Mouse (Mus musculus): Measurements from ENCODE around the gene Tcl1. TPM values are rescaled to one million over a fixed set of nuclear protein-coding genes. Genes with fewer than 3 reads are reported as not detected.
"Not testable (repeated sequence)": the region's sequence is repeated elsewhere in the genome, so short reads cannot be mapped to it uniquely, and the experiment has no call there.

The Tcl1 gene
- not detected for total RNA-seq (2021)
- long read RNA-seq, experiment 1: 0 reads
- long read RNA-seq, experiment 2: 0 reads

DNA sequence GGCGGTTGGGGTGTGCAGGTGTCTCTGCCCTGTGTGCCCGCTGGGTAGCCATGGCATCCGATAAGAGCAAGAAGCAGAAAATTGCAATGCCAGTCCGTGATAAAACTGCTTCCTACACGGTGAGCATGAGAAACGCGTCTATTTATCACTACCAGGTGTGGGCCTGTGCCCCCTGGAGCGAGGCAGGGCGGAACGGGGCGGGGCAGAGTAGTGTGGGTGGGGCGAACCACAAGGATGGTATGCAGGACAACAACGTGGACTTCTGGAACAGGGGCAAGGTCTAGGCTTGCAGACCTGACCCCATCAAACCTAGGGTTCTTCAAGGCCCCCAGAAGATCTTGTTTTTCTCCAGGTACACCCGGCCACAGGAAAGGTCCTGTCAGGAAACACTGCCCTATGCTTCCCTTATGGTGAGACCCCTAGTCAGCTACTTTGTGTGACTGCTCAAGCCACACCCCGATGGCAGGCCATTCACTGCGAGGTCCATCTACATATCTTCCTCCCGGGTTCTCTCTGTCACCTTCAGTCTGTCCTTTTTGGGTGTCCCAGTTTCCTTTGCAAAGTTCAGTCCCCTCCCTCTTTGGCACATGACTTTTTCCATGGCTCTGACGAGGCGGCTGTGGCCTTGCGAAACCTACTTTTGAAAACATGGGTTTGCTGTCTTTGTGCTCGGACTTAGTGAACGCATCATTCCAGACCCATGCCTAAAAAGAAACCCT lies at the start of gene Tcl1:
TSS of gene Tcl1 (minus strand) at position 193 of the 719 bp plus-strand sequence.
- DNase-seq (ENCODE audit: low spot score in 2 of 2): no peak

DNA sequence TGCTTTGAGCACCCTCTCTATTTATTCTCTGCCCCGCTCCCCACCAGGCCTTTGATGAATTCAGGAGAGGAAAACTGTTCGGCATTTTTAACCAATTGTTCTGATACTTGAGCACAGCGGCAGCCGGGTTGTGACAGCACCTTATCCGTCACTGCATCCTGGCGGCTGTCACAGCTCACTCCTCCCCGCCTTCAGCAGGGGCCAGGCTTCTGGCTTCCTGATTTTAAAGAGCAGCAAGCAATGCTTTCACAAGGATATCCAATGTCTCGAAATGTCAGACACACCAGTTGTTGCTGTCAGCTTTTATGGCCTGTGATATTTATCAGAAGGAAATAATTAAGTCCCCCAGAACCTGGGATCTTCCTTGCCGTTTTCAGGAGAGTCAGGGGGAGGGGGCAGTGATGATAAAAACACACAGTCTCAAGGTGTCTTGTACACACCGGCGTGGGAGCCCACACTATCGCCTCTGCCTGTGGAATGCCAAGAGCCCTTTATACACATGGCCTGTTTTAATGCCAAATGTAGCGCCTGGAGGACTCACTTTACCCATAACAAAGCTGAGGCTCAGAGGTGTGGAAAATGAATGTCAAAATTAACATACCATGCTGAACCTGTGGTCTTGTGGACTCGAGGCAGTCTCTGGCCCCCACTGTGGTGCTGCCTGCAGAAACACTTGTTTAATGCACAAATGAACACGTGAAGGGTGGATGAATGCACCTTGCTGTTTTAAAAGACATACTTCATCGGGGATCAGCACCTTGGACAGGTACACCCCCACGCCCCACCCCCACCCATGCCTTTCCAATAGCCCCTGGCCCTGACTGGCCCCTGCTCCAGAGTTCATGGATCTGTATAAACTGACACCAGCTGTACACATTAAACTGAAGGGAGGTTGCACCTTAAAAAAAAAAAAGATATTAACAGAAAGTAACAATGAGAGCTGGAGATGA lies 48.7 kb upstream of the Tcl1 start:
- DNase-seq (ENCODE audit: low spot score in 2 of 2): no peak

- no peak for DNase-seq (ENCODE audit: low spot score in 2 of 2)
These were observed 44.5 kb upstream of the Tcl1 start for GRCm38 (mm10) chr12:105267076-105267475.

- no peak for DNase-seq (ENCODE audit: low spot score in 2 of 2)
These were observed 43.5 kb upstream of the Tcl1 start for GRCm38 (mm10) chr12:105266096-105266495.

- no peak for DNase-seq (ENCODE audit: low spot score in 2 of 2)
These were observed 36.6 kb upstream of the Tcl1 start for GRCm38 (mm10) chr12:105259221-105259620.

DNA sequence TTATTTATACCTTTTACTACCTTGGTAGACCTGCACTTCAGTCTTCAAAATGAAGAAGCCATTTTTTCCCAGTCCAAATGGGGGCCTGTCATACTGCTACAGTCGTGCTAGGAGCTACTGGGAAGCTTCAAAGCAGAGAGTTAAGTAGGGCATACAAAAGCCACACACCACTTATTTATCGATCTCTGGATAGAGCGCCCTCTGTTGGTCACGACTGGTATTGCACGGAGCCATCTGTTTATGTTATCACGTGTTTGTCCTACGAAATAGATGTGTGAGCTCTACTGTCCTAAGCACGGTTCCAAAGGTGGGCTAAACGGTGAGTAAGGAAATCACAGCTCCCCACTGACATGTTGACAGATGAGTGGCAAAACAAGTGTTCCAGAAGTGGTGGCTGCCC lies 36.2 kb upstream of the Tcl1 start:
- DNase-seq (ENCODE audit: low spot score in 2 of 2): peak in 1 of 2 experiments; percentile 7

- DNase-seq (ENCODE audit: low spot score in 2 of 2): no peak
These were observed 31.2 kb upstream of the Tcl1 start for GRCm38 (mm10) chr12:105253796-105254195.

GRCm38 (mm10) chr12:105248763-105249233 lies 26.2 kb upstream of the Tcl1 start:
- no peak for DNase-seq (ENCODE audit: low spot score in 2 of 2)

GRCm38 (mm10) chr12:105239060-105239459 lies 16.5 kb upstream of the Tcl1 start:
- no peak for DNase-seq (ENCODE audit: low spot score in 2 of 2)

DNA sequence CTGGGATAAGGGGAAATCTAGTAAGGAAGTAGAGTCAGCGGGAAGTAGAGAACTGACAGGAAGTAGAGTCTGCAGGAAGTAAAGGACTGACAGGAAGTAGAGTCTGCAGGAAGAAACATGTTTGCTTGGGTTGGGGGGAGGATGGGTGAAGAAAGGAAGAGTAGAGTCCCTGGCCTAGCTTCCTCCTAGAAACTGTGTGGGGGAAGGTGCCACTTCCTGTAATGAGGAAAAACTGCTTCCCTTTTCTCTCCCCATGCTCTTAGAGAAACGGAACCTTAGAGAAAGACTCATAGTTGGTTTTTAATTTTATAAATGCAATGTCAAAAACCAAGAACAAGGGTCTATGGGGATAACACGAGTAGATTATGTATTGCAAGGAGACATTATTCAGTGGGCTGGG lies 12.5 kb upstream of the Tcl1 start:
- no peak for DNase-seq (ENCODE audit: low spot score in 2 of 2)

- no peak for DNase-seq (ENCODE audit: low spot score in 2 of 2)
These were observed 11.8 kb upstream of the Tcl1 start for GRCm38 (mm10) chr12:105234362-105234761.

DNA sequence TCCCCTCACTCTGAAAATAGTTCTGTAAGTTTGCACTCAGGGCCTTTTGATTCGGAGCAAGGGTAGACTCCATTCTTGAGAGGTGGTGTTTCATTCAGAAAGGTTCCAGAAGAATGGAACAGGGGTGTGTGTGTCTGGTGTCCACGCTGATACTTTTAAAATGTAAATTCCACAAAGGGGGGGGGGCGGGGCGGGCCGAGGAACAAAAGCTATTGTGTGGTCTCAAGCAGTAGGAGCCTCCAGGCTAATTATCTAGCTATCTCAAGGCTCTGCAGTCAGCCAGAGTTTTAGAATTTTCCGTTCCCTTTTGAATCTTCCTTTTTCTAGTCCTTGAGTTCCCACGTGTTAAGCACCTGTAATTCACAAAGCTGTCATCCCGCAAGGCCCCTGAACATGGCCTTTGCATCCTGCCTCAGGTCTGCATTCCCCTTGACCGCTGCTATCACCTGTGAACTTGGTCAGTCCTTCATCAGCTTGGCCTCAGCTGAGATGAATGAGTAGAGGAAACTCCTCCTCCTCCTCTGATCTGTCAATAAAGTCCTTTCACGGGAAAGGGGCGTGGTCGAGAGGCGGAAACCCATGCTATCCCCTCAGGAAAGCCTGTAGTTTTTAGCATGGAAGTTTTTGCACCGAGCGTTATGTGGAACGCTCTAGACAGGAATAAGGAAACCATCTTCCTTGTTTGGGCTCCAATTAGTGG lies 2.2 kb upstream of the Tcl1 start:
- DNase-seq (ENCODE audit: low spot score in 2 of 2): no peak

DNA sequence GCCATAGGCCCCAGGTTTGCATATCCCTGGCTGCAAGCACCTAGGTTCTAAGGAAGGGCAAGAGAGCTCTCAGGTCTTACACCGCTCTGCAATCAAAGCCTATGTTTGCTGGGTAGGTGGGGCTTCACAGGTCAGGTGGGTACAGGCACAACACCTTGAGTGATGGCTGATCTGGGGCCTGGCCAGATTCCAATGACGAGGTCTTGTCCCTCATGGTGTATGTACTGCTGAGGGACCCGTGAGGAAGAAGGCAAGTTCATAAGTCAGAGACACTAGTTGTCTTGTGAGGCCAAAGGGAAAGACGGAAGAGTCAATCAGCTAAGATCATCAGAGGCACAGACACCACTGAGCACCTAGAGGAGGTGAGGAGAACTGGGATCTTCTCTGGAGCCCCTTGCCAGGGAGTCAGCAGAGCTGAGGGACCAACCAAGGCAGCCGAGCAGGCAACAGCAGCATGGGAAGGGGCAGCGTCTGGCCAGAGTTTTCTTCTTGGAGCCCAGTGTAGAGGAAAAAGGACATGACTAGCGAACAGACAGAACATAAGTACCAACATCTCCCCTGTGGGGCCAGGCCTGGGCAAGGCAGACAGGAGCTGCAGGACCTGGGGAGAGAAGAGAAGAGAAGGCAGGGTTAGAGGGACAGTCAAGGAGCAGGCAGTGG lies 5.4 kb downstream of the Tcl1 start:
- DNase-seq (ENCODE audit: low spot score in 2 of 2): no peak

GRCm38 (mm10) chr12:105209231-105209630 lies 13.4 kb downstream of the Tcl1 start:
- no peak for DNase-seq (ENCODE audit: low spot score in 2 of 2)

- no peak for DNase-seq (ENCODE audit: low spot score in 2 of 2)
These were observed 14.2 kb downstream of the Tcl1 start for GRCm38 (mm10) chr12:105208441-105208840.

DNA sequence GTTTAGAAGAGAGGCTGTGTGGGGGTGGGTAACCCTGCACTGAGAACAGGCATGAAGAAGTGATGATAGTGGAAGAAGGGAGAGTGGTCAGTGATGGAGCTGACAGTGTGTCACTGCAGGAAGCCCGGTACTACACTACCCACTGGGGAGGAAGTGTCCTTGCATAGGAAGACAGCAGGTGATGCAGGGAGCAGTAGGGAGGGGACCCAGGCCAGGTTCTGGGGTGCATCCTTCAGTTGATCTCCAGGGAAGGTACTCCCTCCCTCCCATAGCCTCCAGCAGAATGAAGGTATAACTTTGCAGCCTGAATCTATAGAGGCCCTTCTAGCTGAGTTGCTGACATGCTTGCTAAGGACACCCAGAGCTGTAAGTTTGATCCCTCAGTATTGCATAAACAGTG lies 15.5 kb downstream of the Tcl1 start:
- no peak for DNase-seq (ENCODE audit: low spot score in 2 of 2)

DNA sequence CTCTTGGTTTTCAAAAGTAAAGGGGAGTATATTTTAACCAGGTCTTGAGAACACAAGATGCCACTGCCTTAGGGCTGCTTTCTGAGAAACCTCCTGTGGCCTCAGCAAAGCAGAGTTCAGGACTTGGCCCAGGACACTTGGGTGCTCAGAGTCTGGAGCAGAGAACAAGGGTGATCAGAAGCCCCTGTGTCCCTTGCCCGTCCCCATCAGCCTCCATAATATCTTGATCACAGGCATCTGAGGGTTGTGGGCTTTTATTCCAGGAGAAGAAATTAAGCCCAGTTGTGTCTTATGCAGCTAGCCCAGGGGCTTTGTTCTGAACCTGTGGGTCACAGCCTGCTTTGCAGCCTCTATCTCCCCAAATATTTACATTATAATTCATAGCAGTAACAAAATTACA lies 20.9 kb downstream of the Tcl1 start, which contains the start of gene Tcl1b4:
TSS of gene Tcl1b4 (plus strand) at position 301 of the 400 bp plus-strand sequence.
- not testable (repeated sequence) for DNase-seq (ENCODE audit: low spot score in 2 of 2)

GRCm38 (mm10) chr12:105199684-105200497 lies 22.7 kb downstream of the Tcl1 start:
- DNase-seq (ENCODE audit: low spot score in 2 of 2): not testable (repeated sequence)

- DNase-seq (ENCODE audit: low spot score in 2 of 2): not testable (repeated sequence)
These were observed 31.9 kb downstream of the Tcl1 start, which contains the start of gene Tcl1b3 for GRCm38 (mm10) chr12:105190743-105191142. TSS of gene Tcl1b3 (plus strand) at chr12:105191043.

DNA sequence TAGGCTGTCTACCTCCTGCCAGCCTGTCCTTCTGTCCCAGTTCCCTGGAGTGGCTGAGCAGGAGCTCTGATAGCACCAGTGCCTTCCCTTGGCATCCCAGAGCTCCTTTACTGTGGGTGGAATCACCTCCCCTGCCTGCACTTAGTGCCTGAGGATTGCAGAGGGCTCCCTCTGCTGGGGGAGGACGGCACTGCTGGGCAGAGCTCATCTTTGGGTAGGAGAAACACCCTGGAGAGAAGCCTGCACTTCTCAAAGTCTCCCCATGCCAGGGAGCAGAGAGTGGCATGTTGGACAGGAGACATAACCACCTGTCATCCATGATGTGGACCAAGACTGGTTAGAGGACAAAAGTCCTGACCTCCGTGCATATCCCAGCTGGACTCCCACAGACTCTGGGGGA lies 33.6 kb downstream of the Tcl1 start:
- peak; percentile 4 to 18 for DNase-seq (ENCODE audit: low spot score in 2 of 2)

Data from left cerebral cortex, adult 18-20 months (tissue).